Mouse (Mus musculus): Measurements from ENCODE around the gene Aebp1. TPM values are rescaled to one million over a fixed set of nuclear protein-coding genes. Genes with fewer than 3 reads are reported as not detected.

Gene Aebp1
- total RNA-seq, 2 experiments from 2014 or later, result 23.9 to 31.3 TPM

GRCm38 (mm10) chr11:5897230-5897629 is 35.5 kb downstream of the Aebp1 start:
- DNase-seq, result no peak

GRCm38 (mm10) chr11:5897839-5898238 is 36.1 kb downstream of the Aebp1 start:
- DNase-seq, result no peak

GRCm38 (mm10) chr11:5898531-5898930 is 36.8 kb downstream of the Aebp1 start, which contains the start of gene Myl7:
Gene Myl7, minus strand, starts transcription at chr11:5898782.
- DNase-seq, result no peak

- no peak for DNase-seq
Observed at GRCm38 (mm10) chr11:5899286-5899685, 37.5 kb downstream of the Aebp1 start.

- no peak for DNase-seq
Observed at GRCm38 (mm10) chr11:5901320-5901719, 39.6 kb downstream of the Aebp1 start.

- no peak for DNase-seq
Observed at GRCm38 (mm10) chr11:5901950-5902349, 40.2 kb downstream of the Aebp1 start.

GRCm38 (mm10) chr11:5902390-5902789 is 40.6 kb downstream of the Aebp1 start:
- DNase-seq, result no peak

- no peak for DNase-seq
Observed at GRCm38 (mm10) chr11:5903844-5904243, 42.1 kb downstream of the Aebp1 start.

- DNase-seq, result no peak
Observed at GRCm38 (mm10) chr11:5904357-5904756, 42.6 kb downstream of the Aebp1 start.

GRCm38 (mm10) chr11:5904871-5905270 is 43.1 kb downstream of the Aebp1 start:
- no peak for DNase-seq

GRCm38 (mm10) chr11:5905778-5906518 is 44.2 kb downstream of the Aebp1 start:
- no peak for DNase-seq

- DNase-seq, result no peak
Observed at GRCm38 (mm10) chr11:5907096-5907495, 45.3 kb downstream of the Aebp1 start.

- no peak for DNase-seq
Observed at GRCm38 (mm10) chr11:5908642-5909041, 46.9 kb downstream of the Aebp1 start.

- peak; percentile 37 for DNase-seq
Observed at GRCm38 (mm10) chr11:5912635-5913034, 50.9 kb downstream of the Aebp1 start.

- DNase-seq, result no peak
Observed at GRCm38 (mm10) chr11:5913256-5913655, 51.5 kb downstream of the Aebp1 start.

GRCm38 (mm10) chr11:5913936-5914335 is 52.2 kb downstream of the Aebp1 start:
- no peak for DNase-seq

GRCm38 (mm10) chr11:5914940-5915339 is 53.2 kb downstream of the Aebp1 start:
- peak; percentile 35 for DNase-seq

GRCm38 (mm10) chr11:5915429-5916177 is 53.9 kb downstream of the Aebp1 start:
- DNase-seq, result peak; percentile 71

- DNase-seq, result no peak
Observed at GRCm38 (mm10) chr11:5916178-5916548, 54.4 kb downstream of the Aebp1 start.

- DNase-seq, result no peak
Observed at GRCm38 (mm10) chr11:5918111-5918510, 56.4 kb downstream of the Aebp1 start.

GRCm38 (mm10) chr11:5919606-5920005 is 57.9 kb downstream of the Aebp1 start:
- DNase-seq, result no peak

- no peak for DNase-seq
Observed at GRCm38 (mm10) chr11:5920323-5920960, 58.7 kb downstream of the Aebp1 start.
